8 mouse cellular contexts compared by ENCODE assay signal in genomic region chr1:139156397-139156796, GRCm38 (mm10).
DNase-seq lines count a peak whose midpoint lies in the region; ATAC-seq and TF ChIP-seq lines count a peak whose summit lies in the region.

No protein-coding gene starts in this region.

- ATAC-seq in liver, postnatal 0 days = no peak
- ATAC-seq in liver, embryonic 11.5 days (replicated peaks; ENCODE audit: low FRiP score) = no peak
- ATAC-seq in erythroid progenitor cell, adult 5-6 weeks (replicated peaks; ENCODE audit: low FRiP score, poor library complexity, severe bottlenecking) = 0 out of 2 replicates have a peak, but pooled peaks have one; percentile 54
- no peak for ATAC-seq in neural tube, embryonic 15.5 days (ENCODE audit: low FRiP score)

- 31% methylated on average over 3 of the region's 3 CpGs for WGBS in liver, postnatal 0 days (ENCODE audit: insufficient replicate concordance)
- 29% methylated on average over 3 of the region's 3 CpGs for WGBS in liver, embryonic 11.5 days
- 20% methylated on average over 3 of the region's 3 CpGs for WGBS in neural tube, embryonic 15.5 days

- TF ChIP-seq CTCF in liver, postnatal 0 days (IDR thresholded peaks at IDR 0.05; ENCODE audit: low read depth) = peak; percentile 83

- no peak overlapping the region for H3K4me3 ChIP-seq in liver, postnatal 0 days (ENCODE audit: low read depth, low read length)
- no peak overlapping the region for H3K4me3 ChIP-seq in liver, embryonic 11.5 days (ENCODE audit: low read depth, low read length)
- H3K4me3 ChIP-seq in neural tube, embryonic 15.5 days (replicated peaks) = no peak overlapping the region

- peaks cover 2% of the 10 kb centered on the region; the same call in 1 of the 2 replicates for H3K36me3 ChIP-seq in liver, postnatal 0 days (replicated peaks; ENCODE audit: insufficient read depth, low read length)
- no peaks in the 10 kb centered on the region for H3K36me3 ChIP-seq in liver, embryonic 11.5 days (ENCODE audit: control insufficient read depth, insufficient read depth, low read length)
- H3K36me3 ChIP-seq in neural tube, embryonic 15.5 days = no peaks in the 10 kb centered on the region

- no peak overlapping the region for H3K27ac ChIP-seq in liver, postnatal 0 days (ENCODE audit: low read depth)
- no peak overlapping the region for H3K27ac ChIP-seq in liver, embryonic 11.5 days (ENCODE audit: low read depth, low read length)
- no peak overlapping the region for H3K27ac ChIP-seq in neural tube, embryonic 15.5 days (replicated peaks)

- no peaks in the 10 kb centered on the region for H3K4me1 ChIP-seq in liver, postnatal 0 days (ENCODE audit: insufficient read depth)
- H3K4me1 ChIP-seq in liver, embryonic 11.5 days (replicated peaks; ENCODE audit: control insufficient read depth, insufficient read depth, low read length) = no peaks in the 10 kb centered on the region
- no peaks in the 10 kb centered on the region for H3K4me1 ChIP-seq in neural tube, embryonic 15.5 days

- H3K9me3 ChIP-seq in liver, postnatal 0 days (ENCODE audit: low read length) = no peaks in the 10 kb centered on the region
- no peaks in the 10 kb centered on the region for H3K9me3 ChIP-seq in liver, embryonic 11.5 days (ENCODE audit: control insufficient read depth, low read length)
- H3K9me3 ChIP-seq in neural tube, embryonic 15.5 days (replicated peaks) = no peaks in the 10 kb centered on the region

- TF ChIP-seq EP300 in liver, postnatal 0 days (IDR thresholded peaks at IDR 0.05; ENCODE audit: low read depth) = no peak

- no peaks in the 10 kb centered on the region for H3K27me3 ChIP-seq in liver, postnatal 0 days (ENCODE audit: insufficient read depth, low read length)
- H3K27me3 ChIP-seq in liver, embryonic 11.5 days (replicated peaks; ENCODE audit: control insufficient read depth, insufficient read depth, low read length) = no peaks in the 10 kb centered on the region
- no peaks in the 10 kb centered on the region for H3K27me3 ChIP-seq in neural tube, embryonic 15.5 days (replicated peaks)

- H3K4me2 ChIP-seq in liver, postnatal 0 days (ENCODE audit: low read depth, low read length) = no peak overlapping the region
- no peak overlapping the region for H3K4me2 ChIP-seq in liver, embryonic 11.5 days
- H3K4me2 ChIP-seq in neural tube, embryonic 15.5 days = no peak overlapping the region

- H3K9ac ChIP-seq in liver, postnatal 0 days (replicated peaks) = no peak overlapping the region
- H3K9ac ChIP-seq in liver, embryonic 11.5 days (ENCODE audit: low read depth, low read length) = no peak overlapping the region
- H3K9ac ChIP-seq in neural tube, embryonic 15.5 days (replicated peaks) = no peak overlapping the region

- peak; percentile 15 for DNase-seq in gastrocnemius, adult 18-20 months (ENCODE audit: low spot score)
- DNase-seq in gastrocnemius, postnatal 25 days = no peak
- DNase-seq in liver, postnatal 0 days = no peak
- no peak for DNase-seq in liver, embryonic 11.5 days (ENCODE audit: low spot score)
- DNase-seq in MN1 (ENCODE audit: low spot score) = peak; percentile 48
- DNase-seq in gastrocnemius, adult 8-10 months (ENCODE audit: low spot score in 2 of 2) = no peak

Comparison
In these comparisons a context has a peak if more than half of its experiments do, and no peak if none do; other contexts are left out.
1. DNase-seq: peak in gastrocnemius, adult 18-20 months (single experiment) and MN1 (single experiment); none in gastrocnemius, postnatal 25 days (single experiment), liver, postnatal 0 days (single experiment), liver, embryonic 11.5 days (single experiment) and gastrocnemius, adult 8-10 months (0 of 2).